Comparison of ENCODE assay signal across 18 mouse cellular contexts in the genomic region with DNA sequence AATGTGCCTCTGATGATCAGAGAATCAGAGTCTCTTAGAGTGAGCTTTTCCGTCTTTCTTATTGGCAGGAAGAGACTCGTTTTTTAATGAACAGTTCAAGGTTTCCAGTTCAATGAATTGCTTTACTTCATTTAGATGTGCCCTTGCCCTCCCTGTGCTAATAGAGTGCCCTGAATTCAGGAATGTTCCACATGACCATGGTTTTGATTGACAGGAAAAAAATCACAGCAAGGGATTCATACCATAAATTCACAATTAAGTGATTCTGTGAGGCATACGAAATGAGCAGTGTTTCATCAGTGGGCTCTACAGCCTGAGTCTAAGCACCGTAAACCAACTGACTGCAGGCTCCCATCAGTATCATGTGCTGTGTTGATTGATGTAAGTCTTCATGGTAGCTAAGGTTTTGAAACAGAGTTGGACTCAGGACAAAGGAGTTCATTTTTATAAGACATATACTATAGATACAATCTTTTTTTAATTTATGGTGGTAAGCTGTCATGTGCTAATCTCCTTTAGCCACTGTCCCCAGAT.
"Had no signal": no experiment of that assay in that cellular context is flagged by ENCODE, and none has a peak within 500 bp of the region (broad histone marks: within the 10 kb centered on the region; RNA-seq: fewer than 3 reads in every experiment).

No protein-coding gene starts in this region.

- H3K27ac ChIP-seq: kidney, embryonic 15.5 days; limb, embryonic 12.5 days; limb, embryonic 15.5 days; liver, embryonic 14.5 days; midbrain, embryonic 15.5 days; neural tube, embryonic 12.5 days; neural tube, embryonic 15.5 days had no signal

- H3K4me1 ChIP-seq: kidney, embryonic 15.5 days; limb, embryonic 15.5 days had no signal

- DNase-seq: kidney, adult 8-10 months; kidney, postnatal 10 days; kidney, postnatal 36 days; left cerebral cortex, postnatal 4 days; liver, postnatal 0 days; lung, embryonic 14.5 days; lung, postnatal 4 days; thymus, adult 18-20 months; thymus, postnatal 36 days had no signal

- ATAC-seq: liver, postnatal 0 days; lung, postnatal 0 days; midbrain, embryonic 15.5 days had no signal

- H3K4me2 ChIP-seq: kidney, embryonic 15.5 days; limb, embryonic 12.5 days; limb, embryonic 15.5 days; liver, embryonic 11.5 days; lung, embryonic 14.5 days; midbrain, embryonic 15.5 days; neural tube, embryonic 12.5 days; neural tube, embryonic 15.5 days had no signal

- H3K36me3 ChIP-seq: kidney, embryonic 15.5 days; limb, embryonic 12.5 days; limb, embryonic 15.5 days; midbrain, embryonic 15.5 days; neural tube, embryonic 12.5 days; neural tube, embryonic 15.5 days had no signal

- H3K9me3 ChIP-seq: kidney, embryonic 15.5 days; limb, embryonic 12.5 days; limb, embryonic 15.5 days; midbrain, embryonic 15.5 days; neural tube, embryonic 12.5 days; neural tube, embryonic 15.5 days had no signal

- H3K9ac ChIP-seq: kidney, embryonic 15.5 days; limb, embryonic 12.5 days; limb, embryonic 15.5 days; liver, embryonic 14.5 days; liver, postnatal 0 days; lung, embryonic 14.5 days; midbrain, embryonic 15.5 days; neural tube, embryonic 12.5 days; neural tube, embryonic 15.5 days had no signal

- H3K27me3 ChIP-seq: kidney, embryonic 15.5 days; midbrain, embryonic 15.5 days; neural tube, embryonic 12.5 days; neural tube, embryonic 15.5 days had no signal

- H3K4me3 ChIP-seq: kidney, embryonic 15.5 days; limb, embryonic 12.5 days; limb, embryonic 15.5 days; midbrain, embryonic 15.5 days; neural tube, embryonic 12.5 days; neural tube, embryonic 15.5 days had no signal
